Mouse (Mus musculus) CD4-positive, CD25-positive, alpha-beta regulatory T cell, adult 9 weeks (primary cell): ENCODE data around the gene Plppr4. TPM values are rescaled to one million over a fixed set of nuclear protein-coding genes. Genes with fewer than 3 reads are reported as not detected.

Experiments used
- polyA plus RNA-seq: library from polyadenylated mRNA; unstranded; fragments of 100-300 nt; shearing (Covaris generic); gene quantifications from one replicate; pipeline ENCODE4 v1.2.1, GENCODE M21; 2017

The Plppr4 gene
- polyA plus RNA-seq = not detected

GRCm38 (mm10) chr3:117360528-117360927 is at the start of gene Plppr4:
Plppr4 (minus strand) TSS chr3:117360876.

Other genes with a start within 250 kb of the Plppr4 start
- gene Plppr5, start 214.0 kb upstream of the Plppr4 start, polyA plus RNA-seq = not detected